Mouse (Mus musculus): ENCODE measurements around the gene Sh2d5. TPM values are rescaled to one million over a fixed set of nuclear protein-coding genes. Genes with fewer than 3 reads are reported as not detected.

The Sh2d5 gene
- total RNA-seq, 2 experiments from 2014 or later, result 71.7 to 83.2 TPM

Other genes with a start within 250 kb of the Sh2d5 start
- gene Hp1bp3, start 34.1 kb upstream of the Sh2d5 start, total RNA-seq (2021), result 100 to 1,000 TPM; 189 to 191 TPM
- gene Kif17, start within 50 bp of the Sh2d5 start, total RNA-seq (2021), result 10 to 100 TPM; 28.8 to 33.0 TPM
- gene Ddost, start 54.3 kb downstream of the Sh2d5 start, total RNA-seq (2021), result 10 to 100 TPM; 93.2 to 93.8 TPM
- gene Pink1, start 75.9 kb downstream of the Sh2d5 start, total RNA-seq (2021), result 100 to 1,000 TPM; 347 to 376 TPM
- 1 to 10 TPM; 5.0 to 6.1 TPM for gene Cda, start 117.6 kb downstream of the Sh2d5 start, total RNA-seq (2021)
- 10 to 100 TPM; 48.0 TPM for gene Fam43b, start 146.1 kb downstream of the Sh2d5 start, total RNA-seq (2021)
- gene Mul1, start 184.3 kb downstream of the Sh2d5 start, total RNA-seq (2021), result 10 to 100 TPM; 70.8 to 72.3 TPM
- gene Camk2n1, start 203.9 kb downstream of the Sh2d5 start, total RNA-seq (2021), result 1,000 to 10,000 TPM; 1,197 to 1,322 TPM

All from left cerebral cortex, adult 18-20 months (tissue).